8 mouse cellular contexts compared by ENCODE assay signal in genomic region chr11:118232314-118232831, GRCm38 (mm10). TPM values are rescaled to one million over a fixed set of nuclear protein-coding genes. Genes with fewer than 3 reads are reported as not detected.
A peak's percentile ranks its signal among the peaks of the same experiment; 100 is the strongest.
DNase-seq lines count a peak whose midpoint lies in the region; ATAC-seq and TF ChIP-seq lines count a peak whose summit lies in the region.

No protein-coding gene starts in this region.

- intact Hi-C loops in gastrocnemius, postnatal 36 days (cut with DNase I), result no loop called here

- TF ChIP-seq POLR2A in MEL (IDR thresholded peaks at IDR 0.05; ENCODE audit: control insufficient read depth in 1 of 2, insufficient read depth in 1 of 2, low read depth in 1 of 2, low read length in 2 of 2, poor library complexity in 1 of 2), result no peak

- peaks cover 2% of the 10 kb centered on the region; the same call in 1 of the 2 replicates for H3K79me2 ChIP-seq in MEL (ENCODE audit: control insufficient read depth, insufficient read depth, low read length, poor library complexity)

- H3K27me3 ChIP-seq in heart, embryonic 11.5 days (ENCODE audit: control insufficient read depth, insufficient read depth, low read length), result no peaks in the 10 kb centered on the region
- no peaks in the 10 kb centered on the region for H3K27me3 ChIP-seq in MEL (ENCODE audit: control insufficient read depth in 1 of 2, insufficient read depth in 2 of 2, low read length in 2 of 2)
- no peaks in the 10 kb centered on the region for H3K27me3 ChIP-seq in embryonic facial prominence, embryonic 14.5 days (replicated peaks; ENCODE audit: control insufficient read depth, insufficient read depth, low read length)
- H3K27me3 ChIP-seq in limb, embryonic 15.5 days, result no peaks in the 10 kb centered on the region

- no peak overlapping the region for H3K27ac ChIP-seq in heart, embryonic 11.5 days (ENCODE audit: low read depth, low read length)
- peak overlapping the region; percentile 44; the same call in 1 of the 2 replicates for H3K27ac ChIP-seq in MEL (ENCODE audit: control insufficient read depth, low read depth, low read length)
- H3K27ac ChIP-seq in embryonic facial prominence, embryonic 14.5 days (replicated peaks; ENCODE audit: low read depth, low read length), result 0 out of 2 replicates have a peak overlapping the region, but pooled peaks have one; percentile 4
- H3K27ac ChIP-seq in limb, embryonic 15.5 days, result no peak overlapping the region

- H3K9me3 ChIP-seq in heart, embryonic 11.5 days (replicated peaks; ENCODE audit: control insufficient read depth, low read length), result no peaks in the 10 kb centered on the region
- no peaks in the 10 kb centered on the region for H3K9me3 ChIP-seq in MEL (replicated peaks; ENCODE audit: insufficient read depth, low read length)
- H3K9me3 ChIP-seq in embryonic facial prominence, embryonic 14.5 days (ENCODE audit: control insufficient read depth, low read length), result no peaks in the 10 kb centered on the region
- no peaks in the 10 kb centered on the region for H3K9me3 ChIP-seq in limb, embryonic 15.5 days

- peaks cover 20% of the 10 kb centered on the region for H3K4me1 ChIP-seq in heart, embryonic 11.5 days (ENCODE audit: control insufficient read depth, insufficient read depth, low read length)
- peaks cover 23 to 25% of the 10 kb centered on the region in 2 experiments for H3K4me1 ChIP-seq in MEL (ENCODE audit: control insufficient read depth in 1 of 2, insufficient read depth in 2 of 2, low read length in 2 of 2)
- H3K4me1 ChIP-seq in embryonic facial prominence, embryonic 14.5 days (ENCODE audit: control insufficient read depth, insufficient read depth, low read length), result peaks cover 16% of the 10 kb centered on the region
- H3K4me1 ChIP-seq in limb, embryonic 15.5 days, result peaks cover 18% of the 10 kb centered on the region

- H3K36me3 ChIP-seq in heart, embryonic 11.5 days (ENCODE audit: control insufficient read depth, insufficient read depth, low read length), result no peaks in the 10 kb centered on the region
- peaks cover 0 to 14% of the 10 kb centered on the region in 2 experiments; a peak in 2 of 4 replicates for H3K36me3 ChIP-seq in MEL (ENCODE audit: control insufficient read depth in 1 of 2, insufficient read depth in 2 of 2, low read length in 2 of 2)
- no peaks in the 10 kb centered on the region for H3K36me3 ChIP-seq in embryonic facial prominence, embryonic 14.5 days (ENCODE audit: control insufficient read depth, insufficient read depth, low read length)
- H3K36me3 ChIP-seq in limb, embryonic 15.5 days, result no peaks in the 10 kb centered on the region

- no peak overlapping the region for H3K9ac ChIP-seq in heart, embryonic 11.5 days (ENCODE audit: low read depth, low read length)
- peak overlapping the region; percentile 60 for H3K9ac ChIP-seq in MEL (ENCODE audit: control insufficient read depth, low read depth, low read length, poor library complexity, severe bottlenecking)
- no peak overlapping the region for H3K9ac ChIP-seq in embryonic facial prominence, embryonic 14.5 days (ENCODE audit: low read depth, low read length)
- no peak overlapping the region for H3K9ac ChIP-seq in limb, embryonic 15.5 days

- WGBS in heart, embryonic 11.5 days (ENCODE audit: insufficient replicate concordance), result 49% methylated on average over 7 of the region's 7 CpGs
- WGBS in embryonic facial prominence, embryonic 14.5 days, result 17% methylated on average over 7 of the region's 7 CpGs
- 27% methylated on average over 7 of the region's 7 CpGs for WGBS in limb, embryonic 15.5 days

- peak; percentile 15 for TF ChIP-seq RAD21 in MEL (IDR thresholded peaks at IDR 0.05; ENCODE audit: low read depth, low read length)

- no peak overlapping the region for H3K4me2 ChIP-seq in heart, embryonic 11.5 days
- no peak overlapping the region for H3K4me2 ChIP-seq in embryonic facial prominence, embryonic 14.5 days (ENCODE audit: low read depth, low read length)
- no peak overlapping the region for H3K4me2 ChIP-seq in limb, embryonic 15.5 days

- TF ChIP-seq EP300 in MEL (IDR thresholded peaks at IDR 0.05; ENCODE audit: low read depth in 1 of 2, low read length in 2 of 2), result peak; percentile 57 to 67

- no peak overlapping the region for H3K4me3 ChIP-seq in heart, embryonic 11.5 days (ENCODE audit: low read depth, low read length)
- peak overlapping the region; percentile 35 to 55 for H3K4me3 ChIP-seq in MEL (ENCODE audit: control insufficient read depth in 1 of 2, insufficient read depth in 1 of 2, low read depth in 2 of 2, low read length in 2 of 2)
- H3K4me3 ChIP-seq in embryonic facial prominence, embryonic 14.5 days (ENCODE audit: low read depth, low read length), result no peak overlapping the region
- no peak overlapping the region for H3K4me3 ChIP-seq in limb, embryonic 15.5 days

- ATAC-seq in heart, embryonic 11.5 days (replicated peaks; ENCODE audit: insufficient number of reproducible peaks, low FRiP score, low TSS enrichment), result no peak
- ATAC-seq in embryonic facial prominence, embryonic 14.5 days (ENCODE audit: low read depth), result peak; percentile 79
- 0 out of 2 replicates have a peak, but pooled peaks have one; percentile 59 for ATAC-seq in limb, embryonic 15.5 days (ENCODE audit: insufficient number of reproducible peaks, low FRiP score, low TSS enrichment, low read depth)
- ATAC-seq in neutrophil, adult 5-6 weeks (ENCODE audit: extremely low read depth, insufficient number of reproducible peaks, low FRiP score, poor library complexity, severe bottlenecking), result peak; percentile 67

- DNase-seq in heart, adult 8-10 months (ENCODE audit: low spot score), result peak; percentile 51
- DNase-seq in MEL (ENCODE audit: low read depth, low spot score), result peak; percentile 85
- DNase-seq in embryonic facial prominence, embryonic 14.5 days (ENCODE audit: low spot score), result no peak
- no peak for DNase-seq in right cerebral cortex, adult 2 months (ENCODE audit: low spot score in 2 of 2)
- DNase-seq in gastrocnemius, postnatal 36 days, result no peak

- TF ChIP-seq CTCF in MEL (IDR thresholded peaks at IDR 0.05 in 2 of 3, conservative IDR thresholded peaks at IDR 0.05 in 1 of 3; ENCODE audit: control insufficient read depth in 1 of 3, insufficient read depth in 1 of 3, low read depth in 2 of 3, low read length in 3 of 3, poor library complexity in 1 of 3, severe bottlenecking in 1 of 3), result peak; percentile 56 to 71 (median 69)

TF ChIP-seq in MEL, 35 proteins besides CTCF, POLR2A, EP300 and RAD21 (continues in another document):
- TF ChIP-seq SIN3A (IDR thresholded peaks at IDR 0.05; ENCODE audit: low read length) (peak; percentile 36; the same call in 1 of the 2 replicates), BHLHE40 (IDR thresholded peaks at IDR 0.05; ENCODE audit: borderline replicate concordance, low read depth, low read length) (peak; percentile 54; the same call in 1 of the 2 replicates), TBP (IDR thresholded peaks at IDR 0.05; ENCODE audit: low read depth, low read length) (no peak), SMC3 (IDR thresholded peaks at IDR 0.05; ENCODE audit: low read depth, low read length) (peak; percentile 45), MAFK (IDR thresholded peaks at IDR 0.05; ENCODE audit: borderline replicate concordance, low read depth, low read length) (no peak), MAX (IDR thresholded peaks at IDR 0.05; ENCODE audit: low read length) (peak; percentile 60), USF2 (IDR thresholded peaks at IDR 0.05; ENCODE audit: borderline replicate concordance in 1 of 2, insufficient read depth in 1 of 2, low read depth in 1 of 2, low read length in 2 of 2) (no peak), RCOR1 (IDR thresholded peaks at IDR 0.05; ENCODE audit: low read depth, low read length) (peak; percentile 28), ETS1 (IDR thresholded peaks at IDR 0.05; ENCODE audit: low read depth, low read length) (peak; percentile 49; the same call in 1 of the 2 replicates), ZNF384 (IDR thresholded peaks at IDR 0.05; ENCODE audit: low read depth, low read length) (peak; percentile 15; the same call in 1 of the 2 replicates), MEF2A (IDR thresholded peaks at IDR 0.05; ENCODE audit: extremely low read depth, insufficient replicate concordance, low read depth, low read length, poor library complexity, severe bottlenecking) (no peak), POLR2AphosphoS5 (IDR thresholded peaks at IDR 0.05; ENCODE audit: borderline replicate concordance, low read depth, low read length) (no peak), GABPA (IDR thresholded peaks at IDR 0.05; ENCODE audit: low read depth, low read length) (no peak), TCF12 (IDR thresholded peaks at IDR 0.05; ENCODE audit: low read depth, low read length) (0 out of 2 replicates have a peak, but pooled peaks have one; percentile 48), MYC (IDR thresholded peaks at IDR 0.05; ENCODE audit: low read depth, low read length) (no peak), CHD1 (IDR thresholded peaks at IDR 0.05; ENCODE audit: low read depth, low read length) (no peak), USF1 (IDR thresholded peaks at IDR 0.05; ENCODE audit: low read depth, low read length) (peak; percentile 88), NRF1 (IDR thresholded peaks at IDR 0.05; ENCODE audit: insufficient read depth, low read depth, low read length, poor library complexity, severe bottlenecking) (no peak), POLR2AphosphoS2 (IDR thresholded peaks at IDR 0.05; ENCODE audit: low read length) (no peak)

RNA-seq across cellular contexts. Expression of gene Cyth1, which starts 16.0 kb away (rescaled TPM):
- total RNA-seq in heart, adult 8-10 months (2022), result 10 to 100 TPM; 34.5 to 56.9 (median 50.9) TPM
- 10.6 and 12.7 TPM in 2 replicates for polyA plus RNA-seq in heart, embryonic 11.5 days (2014; fragmentation: Nextera tagmentation; extraction: Ambion mirVana)
- 12.0 and 13.6 TPM in 2 replicates for total RNA-seq in MEL (2012; rRNA removed)
- 10 to 100 TPM in 1 of 2 experiments, not detected in 1; 13.2 TPM for polyA plus RNA-seq in MEL (2012; ENCODE audit: insufficient read depth in 1 of 2, insufficient read length in 2 of 2, low read depth in 1 of 2, low replicate concordance in 2 of 2, missing spikeins in 1 of 2)
- 11.4 and 12.5 TPM in 2 replicates for polyA plus RNA-seq in embryonic facial prominence, embryonic 14.5 days (2014; fragmentation: Nextera tagmentation; extraction: Ambion mirVana)
- polyA plus RNA-seq in limb, embryonic 15.5 days (2015; fragmentation: Nextera tagmentation; extraction: Ambion mirVana), result 16.1 and 16.2 TPM in 2 replicates
- 155 and 192 TPM in 2 replicates for total RNA-seq in neutrophil, adult 5-6 weeks (2017)
- total RNA-seq in gastrocnemius, postnatal 36 days (2021), result 10 to 100 TPM; 33.5 to 34.7 TPM

RNA-seq across cellular contexts. Expression of gene Usp36, which starts 57.7 kb away (rescaled TPM):
- 10 to 100 TPM; 13.2 to 14.5 (median 13.9) TPM for total RNA-seq in heart, adult 8-10 months (2022)
- polyA plus RNA-seq in heart, embryonic 11.5 days (2014; fragmentation: Nextera tagmentation; extraction: Ambion mirVana), result 10.7 and 11.1 TPM in 2 replicates
- 21.3 and 24.8 TPM in 2 replicates for total RNA-seq in MEL (2012; rRNA removed)
- polyA plus RNA-seq in MEL (2012; ENCODE audit: insufficient read depth in 1 of 2, insufficient read length in 2 of 2, low read depth in 1 of 2, low replicate concordance in 2 of 2, missing spikeins in 1 of 2), result 10 to 100 TPM; 50.7 to 89.6 TPM
- polyA plus RNA-seq in embryonic facial prominence, embryonic 14.5 days (2014; fragmentation: Nextera tagmentation; extraction: Ambion mirVana), result 15.9 and 16.1 TPM in 2 replicates
- polyA plus RNA-seq in limb, embryonic 15.5 days (2015; fragmentation: Nextera tagmentation; extraction: Ambion mirVana), result 21.0 and 21.3 TPM in 2 replicates
- total RNA-seq in neutrophil, adult 5-6 weeks (2017), result 20.4 and 26.2 TPM in 2 replicates
- total RNA-seq in gastrocnemius, postnatal 36 days (2021), result 10 to 100 TPM; 11.1 to 14.7 TPM

Comparison
In these comparisons a context has a peak if more than half of its experiments do, and no peak if none do; other contexts are left out.
1. DNase-seq: peak in heart, adult 8-10 months (single experiment) and MEL (single experiment); none in embryonic facial prominence, embryonic 14.5 days (single experiment), right cerebral cortex, adult 2 months (0 of 2) and gastrocnemius, postnatal 36 days (0 of 2).
2. H3K27ac ChIP-seq: peak in MEL (single experiment) and embryonic facial prominence, embryonic 14.5 days (single experiment); none in heart, embryonic 11.5 days (single experiment) and limb, embryonic 15.5 days (single experiment).
3. H3K4me3 ChIP-seq: peak in MEL (2 of 2); none in heart, embryonic 11.5 days (single experiment), embryonic facial prominence, embryonic 14.5 days (single experiment) and limb, embryonic 15.5 days (single experiment).